Mouse (Mus musculus) neural tube, embryonic 15.5 days (tissue): Measurements from ENCODE around the gene Ccdc146. TPM values are rescaled to one million over a fixed set of nuclear protein-coding genes. Genes with fewer than 3 reads are reported as not detected.

Source experiments
- ATAC-seq: fragments of 200-750 bp; cut with Nextera tagmentation; 2 replicates; pipeline ENCODE4 v1.8.0; 2017; ENCODE audit warnings: mild to moderate bottlenecking, moderate TSS enrichment, moderate library complexity; ENCODE audit not compliant: low FRiP score
- H3K27ac ChIP-seq: fragments of 300-500 bp; sonication (generic); replicated peaks from 2 replicates; pipeline ENCODE4 v1.5.1; 2015; ENCODE audit warnings: mild to moderate bottlenecking, inconsistent platforms
- H3K27me3 ChIP-seq: fragments of 300-500 bp; sonication (generic); replicated peaks from 2 replicates; pipeline ENCODE4 v1.6.1; 2015; ENCODE audit warnings: inconsistent platforms
- H3K36me3 ChIP-seq: fragments of 300-500 bp; sonication (generic); 2 replicates; pipeline ENCODE4 v1.6.1; 2015; ENCODE audit warnings: inconsistent platforms
- H3K4me1 ChIP-seq: fragments of 300-500 bp; sonication (generic); 2 replicates; pipeline ENCODE4 v1.6.1; 2015; ENCODE audit warnings: inconsistent platforms
- H3K4me2 ChIP-seq: fragments of 300-500 bp; sonication (generic); 2 replicates; pipeline ENCODE4 v1.6.1; 2015; ENCODE audit warnings: inconsistent platforms, mild to moderate bottlenecking, moderate library complexity
- H3K4me3 ChIP-seq: fragments of 300-500 bp; sonication (generic); replicated peaks from 2 replicates; pipeline ENCODE4 v1.5.1; 2015; ENCODE audit warnings: mild to moderate bottlenecking, inconsistent platforms
- H3K9ac ChIP-seq: fragments of 300-500 bp; sonication (generic); replicated peaks from 2 replicates; pipeline ENCODE4 v1.6.1; 2015; ENCODE audit warnings: mild to moderate bottlenecking, inconsistent platforms
- H3K9me3 ChIP-seq: fragments of 300-500 bp; sonication (generic); replicated peaks from 2 replicates; pipeline ENCODE4 v1.6.1; 2016; ENCODE audit warnings: inconsistent platforms
- WGBS: fragments of 180-500 bp; shearing (Covaris S2); methylation state at CpG from one replicate; pipeline ENCODE4 v1.1.7; 2015; ENCODE audit warnings: mixed read lengths; 5-methylcytosine and 5-hydroxymethylcytosine counted together
- polyA plus RNA-seq: library from polyadenylated mRNA; unstranded; fragments of >200 nt; fragmentation: Nextera tagmentation; extraction: Ambion mirVana; gene quantifications from 2 replicates; pipeline ENCODE4 v1.2.1, GENCODE M21; 2015

The Ccdc146 gene
- polyA plus RNA-seq, 1 experiment from 2014 or later, result 0.49 TPM

DNA sequence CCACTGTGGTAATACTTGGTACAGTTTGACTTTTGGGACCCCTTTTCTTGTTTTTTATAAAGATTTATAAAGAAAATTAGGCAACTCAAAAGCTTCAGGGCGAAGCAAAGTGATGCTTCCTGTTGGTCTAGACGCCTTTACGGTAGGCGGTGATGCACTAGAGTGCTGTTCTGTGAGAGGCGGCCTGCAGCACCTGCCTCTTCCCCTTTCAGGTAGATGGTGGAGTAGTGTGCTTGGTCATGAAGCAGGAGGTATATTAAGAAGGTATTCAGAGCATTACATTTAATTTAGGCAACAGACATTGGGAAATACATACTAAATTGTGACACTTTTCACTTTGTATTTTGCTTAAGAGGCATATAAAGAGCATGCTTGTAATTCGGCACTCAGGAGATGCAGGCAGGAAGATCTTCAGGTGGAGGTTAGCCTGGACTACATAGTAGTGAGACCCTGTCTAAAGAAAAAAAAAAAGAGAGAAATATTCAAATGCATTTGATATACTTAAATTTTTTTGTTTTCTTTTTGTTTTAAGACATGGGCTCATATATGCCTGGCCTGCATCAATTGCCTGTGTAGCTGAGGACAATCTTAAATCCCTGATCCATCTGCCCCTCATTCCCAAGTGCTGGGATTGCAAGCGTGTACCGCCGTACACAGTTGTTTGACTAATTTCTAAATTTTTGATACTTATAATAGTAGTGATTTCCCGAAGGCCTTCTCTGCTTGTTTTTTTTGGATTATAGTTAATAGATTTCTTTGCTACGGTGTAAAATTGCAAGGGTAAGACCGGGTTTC lies 169.5 kb downstream of the Ccdc146 start:
- Histone ChIP-seq H3K27me3 (no peaks in the 10 kb centered on the region), H3K4me2 (no peak overlapping the region), H3K4me3 (no peak overlapping the region), H3K9me3 (no peaks in the 10 kb centered on the region), H3K27ac (no peak overlapping the region), H3K4me1 (no peaks in the 10 kb centered on the region), H3K36me3 (no peaks in the 10 kb centered on the region), H3K9ac (no peak overlapping the region)
- no peak for ATAC-seq
- 94% methylated on average over 12 of the region's 12 CpGs for WGBS

DNA sequence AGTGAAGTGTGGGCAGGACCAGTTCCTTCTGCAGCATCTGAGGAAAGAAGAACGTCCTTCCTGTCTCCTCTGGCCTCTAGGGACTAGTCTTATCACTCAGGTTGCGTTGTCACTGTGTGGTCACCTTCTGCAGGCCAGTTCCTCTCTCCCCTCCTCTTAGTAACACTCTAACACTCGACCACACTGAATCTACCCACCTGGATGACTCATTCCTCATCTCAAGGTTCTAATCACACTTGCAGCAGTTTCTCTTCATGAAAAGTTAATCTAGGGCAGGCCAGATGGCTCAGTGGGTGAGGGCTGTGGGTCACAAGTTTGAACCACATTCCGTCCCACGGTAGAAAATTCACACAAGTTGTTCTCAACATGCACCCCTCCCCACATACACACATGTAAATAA lies 175.6 kb downstream of the Ccdc146 start:
- no peak for ATAC-seq
- no peaks in the 10 kb centered on the region for H3K9me3 ChIP-seq
- no peak overlapping the region for H3K27ac ChIP-seq
- 81% methylated on average over 5 of the region's 5 CpGs for WGBS
- H3K4me1 ChIP-seq, result peaks cover 12% of the 10 kb centered on the region
- H3K36me3 ChIP-seq, result no peaks in the 10 kb centered on the region
- H3K4me3 ChIP-seq, result no peak overlapping the region
- H3K9ac ChIP-seq, result no peak overlapping the region
- no peak overlapping the region for H3K4me2 ChIP-seq
- H3K27me3 ChIP-seq, result no peaks in the 10 kb centered on the region

DNA sequence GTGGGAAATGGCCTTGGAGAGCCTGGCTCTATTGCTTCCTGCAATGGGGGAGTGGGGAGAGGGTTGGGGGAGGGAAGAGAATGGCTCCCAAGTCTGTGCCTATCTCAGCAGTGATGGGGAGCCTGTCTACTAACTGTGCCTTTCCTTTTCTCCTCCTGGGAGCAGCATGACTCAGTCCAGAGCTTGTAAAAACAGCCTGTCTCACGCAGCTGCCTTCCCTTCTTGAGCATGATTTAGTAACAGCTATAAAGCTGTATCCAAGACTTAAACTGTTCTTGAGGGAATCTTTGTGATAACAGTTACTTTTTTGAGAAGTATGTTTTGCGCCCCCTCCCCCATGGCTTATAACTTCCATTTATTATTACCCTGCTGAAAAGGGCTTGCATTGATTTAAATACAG lies 176.6 kb downstream of the Ccdc146 start:
- H3K4me1 ChIP-seq, result peaks cover 12% of the 10 kb centered on the region
- H3K4me2 ChIP-seq, result no peak overlapping the region
- 53% methylated on average over 2 of the region's 2 CpGs for WGBS
- no peaks in the 10 kb centered on the region for H3K36me3 ChIP-seq
- no peaks in the 10 kb centered on the region for H3K9me3 ChIP-seq
- no peaks in the 10 kb centered on the region for H3K27me3 ChIP-seq
- H3K4me3 ChIP-seq, result no peak overlapping the region
- no peak overlapping the region for H3K27ac ChIP-seq
- no peak overlapping the region for H3K9ac ChIP-seq
- peak; percentile 75 for ATAC-seq

DNA sequence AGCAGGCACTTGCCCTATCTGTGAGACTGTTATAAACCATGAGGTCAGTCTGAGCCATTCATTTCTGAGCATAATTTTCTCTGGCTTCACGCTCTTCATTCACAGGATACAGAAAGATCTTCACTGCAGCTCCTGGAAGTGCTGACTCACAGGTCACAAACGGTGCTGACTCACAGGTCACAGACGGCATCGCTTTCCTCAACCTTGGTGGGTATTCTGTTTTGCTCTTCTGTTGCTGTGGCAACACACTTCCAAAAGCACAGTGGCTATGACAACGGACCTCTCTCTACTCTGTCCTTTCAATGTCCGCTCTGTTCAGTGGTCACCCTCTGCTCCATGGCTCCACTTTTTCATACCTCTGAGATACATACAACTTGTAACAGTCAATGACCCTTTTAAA lies 177.7 kb downstream of the Ccdc146 start:
- no peak overlapping the region for H3K4me2 ChIP-seq
- H3K36me3 ChIP-seq, result no peaks in the 10 kb centered on the region
- 56% methylated on average over 6 of the region's 6 CpGs for WGBS
- no peak overlapping the region for H3K4me3 ChIP-seq
- H3K27me3 ChIP-seq, result no peaks in the 10 kb centered on the region
- no peak overlapping the region for H3K27ac ChIP-seq
- peak; percentile 61; the same call in 1 of the 2 replicates for ATAC-seq
- H3K9ac ChIP-seq, result no peak overlapping the region
- H3K9me3 ChIP-seq, result no peaks in the 10 kb centered on the region
- peaks cover 12% of the 10 kb centered on the region for H3K4me1 ChIP-seq

DNA sequence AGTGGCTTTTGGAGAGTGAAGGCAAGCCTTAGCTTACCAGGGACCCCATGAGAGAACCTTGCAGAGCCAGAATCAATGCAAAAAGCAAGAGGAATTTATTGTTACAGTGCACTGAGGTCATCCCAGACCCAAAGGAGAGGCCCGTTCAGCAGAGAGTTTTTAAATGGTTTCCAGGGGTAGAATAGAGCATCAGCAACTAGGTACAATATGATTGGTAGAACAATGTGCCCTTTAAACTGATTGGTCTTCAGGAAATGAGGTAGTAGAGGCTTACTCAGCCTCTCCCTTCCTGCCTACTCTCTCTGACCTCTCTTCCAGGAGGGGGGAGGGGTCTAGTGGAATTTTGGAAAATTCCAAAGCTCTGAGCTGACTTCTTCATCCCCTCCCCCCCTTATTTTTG lies 179.2 kb downstream of the Ccdc146 start:
- ATAC-seq, result no peak
- 85% methylated on average over 1 of the region's 1 CpGs for WGBS
- Histone ChIP-seq H3K36me3 (no peaks in the 10 kb centered on the region), H3K9ac (no peak overlapping the region), H3K27ac (no peak overlapping the region), H3K27me3 (no peaks in the 10 kb centered on the region), H3K9me3 (no peaks in the 10 kb centered on the region), H3K4me1 (peaks cover 12% of the 10 kb centered on the region), H3K4me2 (no peak overlapping the region), H3K4me3 (no peak overlapping the region)

DNA sequence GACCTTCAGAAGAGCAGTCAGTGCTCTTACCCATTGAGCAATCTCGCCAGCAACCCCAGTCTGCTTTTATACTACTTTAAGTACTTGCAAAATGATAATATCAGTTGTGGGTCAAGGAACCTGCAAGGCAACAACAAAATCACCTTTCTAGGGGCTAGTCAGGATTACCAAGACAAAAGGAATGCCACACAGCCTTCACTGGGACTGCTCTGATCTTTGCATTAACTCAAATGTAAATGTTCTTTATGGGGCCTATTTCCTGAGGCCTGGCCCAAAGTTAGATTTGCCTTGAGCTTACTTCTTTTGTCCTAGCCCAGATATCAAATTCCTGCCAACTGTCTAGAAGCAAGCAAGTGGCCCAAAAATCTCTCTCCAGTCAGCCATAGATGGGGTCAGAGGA lies 179.9 kb downstream of the Ccdc146 start:
- no peak overlapping the region for H3K4me3 ChIP-seq
- H3K27ac ChIP-seq, result no peak overlapping the region
- H3K27me3 ChIP-seq, result no peaks in the 10 kb centered on the region
- ATAC-seq, result no peak
- no peaks in the 10 kb centered on the region for H3K36me3 ChIP-seq
- H3K4me1 ChIP-seq, result peaks cover 12% of the 10 kb centered on the region
- 86% methylated on average over 1 of the region's 1 CpGs for WGBS
- H3K9me3 ChIP-seq, result no peaks in the 10 kb centered on the region
- H3K9ac ChIP-seq, result no peak overlapping the region
- no peak overlapping the region for H3K4me2 ChIP-seq

Other genes with a start within 250 kb of the Ccdc146 start
- gene Gsap, start 238.4 kb downstream of the Ccdc146 start, polyA plus RNA-seq, result 11.3 and 12.1 TPM in 2 replicates
- 5.6 and 6.9 TPM in 2 replicates for gene Fgl2, start 52.0 kb downstream of the Ccdc146 start, polyA plus RNA-seq
- 9.9 and 10.2 TPM in 2 replicates for gene Fam185a, start 281 bp upstream of the Ccdc146 start, polyA plus RNA-seq
- 8.1 and 18.6 TPM in 2 replicates for gene Lrrc17, start 118.9 kb upstream of the Ccdc146 start, polyA plus RNA-seq
- 0.08 and 0.13 TPM in 2 replicates for gene Fbxl13, start 221.0 kb upstream of the Ccdc146 start, polyA plus RNA-seq
- gene Armc10, start 221.1 kb upstream of the Ccdc146 start, polyA plus RNA-seq, result 41.3 and 44.2 TPM in 2 replicates